Mouse (Mus musculus) heart, embryonic 13.5 days (tissue): Measurements from ENCODE around the gene Dock2. TPM values are rescaled to one million over a fixed set of nuclear protein-coding genes. Genes with fewer than 3 reads are reported as not detected.

Experiments used
- ATAC-seq: fragments of 200-750 bp; cut with Nextera tagmentation; 2 replicates; pipeline ENCODE4 v1.8.0; 2017; ENCODE audit warnings: moderate TSS enrichment; ENCODE audit not compliant: insufficient number of reproducible peaks, low FRiP score, low TSS enrichment; ENCODE audit errors: extremely low read depth
- H3K27ac ChIP-seq: fragments of 300-500 bp; sonication (generic); replicated peaks from 2 replicates; pipeline ENCODE4 v1.5.1; 2015; ENCODE audit warnings: moderate library complexity, mild to moderate bottlenecking, inconsistent platforms
- H3K27me3 ChIP-seq: fragments of 300-500 bp; sonication (generic); replicated peaks from 2 replicates; pipeline ENCODE4 v1.6.1; 2015; ENCODE audit warnings: mild to moderate bottlenecking, inconsistent platforms
- H3K36me3 ChIP-seq: fragments of 300-500 bp; sonication (generic); 2 replicates; pipeline ENCODE4 v1.6.1; 2015; ENCODE audit warnings: mild to moderate bottlenecking, inconsistent platforms
- H3K4me1 ChIP-seq: fragments of 300-500 bp; sonication (generic); 2 replicates; pipeline ENCODE4 v1.6.1; 2015; ENCODE audit warnings: inconsistent platforms
- H3K4me2 ChIP-seq: fragments of 300-500 bp; sonication (generic); 2 replicates; pipeline ENCODE4 v1.6.1; 2015; ENCODE audit warnings: inconsistent platforms, mild to moderate bottlenecking, moderate library complexity
- H3K4me3 ChIP-seq: fragments of 300-500 bp; sonication (generic); 2 replicates; pipeline ENCODE4 v1.5.1; 2015; ENCODE audit warnings: moderate library complexity, mild to moderate bottlenecking, inconsistent platforms
- H3K9ac ChIP-seq: fragments of 300-500 bp; sonication (generic); 2 replicates; pipeline ENCODE4 v1.6.1; 2015; ENCODE audit warnings: inconsistent platforms, mild to moderate bottlenecking, moderate library complexity
- H3K9me3 ChIP-seq: fragments of 300-500 bp; sonication (generic); 2 replicates; pipeline ENCODE4 v1.6.1; 2016; ENCODE audit warnings: inconsistent platforms
- WGBS: fragments of 180-500 bp; shearing (Covaris S2); methylation state at CpG from one replicate; pipeline ENCODE4 v1.1.7; 2015; ENCODE audit warnings: mixed read lengths; 5-methylcytosine and 5-hydroxymethylcytosine counted together
- polyA plus RNA-seq: library from polyadenylated mRNA; unstranded; fragments of >200 nt; fragmentation: Nextera tagmentation; extraction: Ambion mirVana; gene quantifications from 2 replicates; pipeline ENCODE4 v1.2.1, GENCODE M21; 2015

The Dock2 gene
- polyA plus RNA-seq, 1 experiment from 2014 or later: 0.80 TPM

GRCm38 (mm10) chr11:34276363-34277046 lies 507.2 kb downstream of the Dock2 start:
- Histone ChIP-seq H3K9ac (no peak overlapping the region), H3K27ac (no peak overlapping the region), H3K9me3 (no peaks in the 10 kb centered on the region), H3K36me3 (no peaks in the 10 kb centered on the region), H3K4me2 (no peak overlapping the region), H3K4me1 (no peaks in the 10 kb centered on the region), H3K4me3 (no peak overlapping the region), H3K27me3 (no peaks in the 10 kb centered on the region)
- ATAC-seq: no peak
- 74% methylated on average over 14 of the region's 14 CpGs for WGBS

- Histone ChIP-seq H3K9me3 (no peaks in the 10 kb centered on the region), H3K4me2 (no peak overlapping the region), H3K9ac (no peak overlapping the region), H3K27me3 (no peaks in the 10 kb centered on the region), H3K36me3 (no peaks in the 10 kb centered on the region), H3K4me1 (no peaks in the 10 kb centered on the region), H3K27ac (no peak overlapping the region), H3K4me3 (no peak overlapping the region)
- ATAC-seq: no peak
- 47% methylated on average over 2 of the region's 2 CpGs for WGBS
These were observed 507.8 kb downstream of the Dock2 start for GRCm38 (mm10) chr11:34275941-34276340.

GRCm38 (mm10) chr11:34272016-34272415 lies 511.7 kb downstream of the Dock2 start:
- no peak for ATAC-seq
- Histone ChIP-seq H3K4me2 (no peak overlapping the region), H3K27ac (no peak overlapping the region), H3K9me3 (no peaks in the 10 kb centered on the region), H3K4me3 (no peak overlapping the region), H3K27me3 (no peaks in the 10 kb centered on the region), H3K36me3 (no peaks in the 10 kb centered on the region), H3K9ac (no peak overlapping the region), H3K4me1 (no peaks in the 10 kb centered on the region)
- WGBS: 72% methylated on average over 10 of the region's 10 CpGs

GRCm38 (mm10) chr11:34264099-34264498 lies 519.6 kb downstream of the Dock2 start:
- H3K4me2 ChIP-seq: no peak overlapping the region
- ATAC-seq: no peak
- no peak overlapping the region for H3K27ac ChIP-seq
- H3K9me3 ChIP-seq: no peaks in the 10 kb centered on the region
- no peak overlapping the region for H3K4me3 ChIP-seq
- no peaks in the 10 kb centered on the region for H3K36me3 ChIP-seq
- H3K9ac ChIP-seq: no peak overlapping the region
- H3K4me1 ChIP-seq: no peaks in the 10 kb centered on the region
- no peaks in the 10 kb centered on the region for H3K27me3 ChIP-seq
- WGBS: 83% methylated on average over 1 of the region's 1 CpGs

GRCm38 (mm10) chr11:34258849-34259469 lies 524.7 kb downstream of the Dock2 start:
- no peak overlapping the region for H3K27ac ChIP-seq
- no peak overlapping the region for H3K4me2 ChIP-seq
- no peak overlapping the region for H3K9ac ChIP-seq
- WGBS: 72% methylated on average over 12 of the region's 12 CpGs
- no peak overlapping the region for H3K4me3 ChIP-seq
- ATAC-seq: no peak
- no peaks in the 10 kb centered on the region for H3K4me1 ChIP-seq
- no peaks in the 10 kb centered on the region for H3K36me3 ChIP-seq
- H3K27me3 ChIP-seq: no peaks in the 10 kb centered on the region
- H3K9me3 ChIP-seq: no peaks in the 10 kb centered on the region

GRCm38 (mm10) chr11:34257548-34258189 lies 526.0 kb downstream of the Dock2 start:
- no peak overlapping the region for H3K4me2 ChIP-seq
- WGBS: 83% methylated on average over 11 of the region's 11 CpGs
- no peaks in the 10 kb centered on the region for H3K9me3 ChIP-seq
- H3K27me3 ChIP-seq: no peaks in the 10 kb centered on the region
- H3K4me1 ChIP-seq: no peaks in the 10 kb centered on the region
- no peak for ATAC-seq
- no peak overlapping the region for H3K4me3 ChIP-seq
- H3K27ac ChIP-seq: no peak overlapping the region
- no peaks in the 10 kb centered on the region for H3K36me3 ChIP-seq
- no peak overlapping the region for H3K9ac ChIP-seq

- Histone ChIP-seq H3K4me3 (no peak overlapping the region), H3K4me2 (no peak overlapping the region), H3K27me3 (no peaks in the 10 kb centered on the region), H3K4me1 (no peaks in the 10 kb centered on the region), H3K9ac (no peak overlapping the region), H3K9me3 (no peaks in the 10 kb centered on the region), H3K27ac (no peak overlapping the region), H3K36me3 (no peaks in the 10 kb centered on the region)
- WGBS: 29% methylated on average over 6 of the region's 6 CpGs
- ATAC-seq: no peak
These were observed 540.7 kb downstream of the Dock2 start for GRCm38 (mm10) chr11:34242979-34243378.

- no peaks in the 10 kb centered on the region for H3K36me3 ChIP-seq
- no peak for ATAC-seq
- H3K27me3 ChIP-seq: no peaks in the 10 kb centered on the region
- no peak overlapping the region for H3K9ac ChIP-seq
- WGBS: 85% methylated on average over 1 of the region's 1 CpGs
- H3K4me1 ChIP-seq: no peaks in the 10 kb centered on the region
- H3K4me2 ChIP-seq: no peak overlapping the region
- H3K27ac ChIP-seq: no peak overlapping the region
- H3K9me3 ChIP-seq: no peaks in the 10 kb centered on the region
- H3K4me3 ChIP-seq: no peak overlapping the region
These were observed 543.4 kb downstream of the Dock2 start for GRCm38 (mm10) chr11:34240252-34240651.

- Histone ChIP-seq H3K36me3 (no peaks in the 10 kb centered on the region), H3K9ac (no peak overlapping the region), H3K4me3 (no peak overlapping the region), H3K27ac (no peak overlapping the region), H3K27me3 (no peaks in the 10 kb centered on the region), H3K4me1 (no peaks in the 10 kb centered on the region), H3K4me2 (no peak overlapping the region), H3K9me3 (no peaks in the 10 kb centered on the region)
- ATAC-seq: no peak
- WGBS: 70% methylated on average over 2 of the region's 2 CpGs
These were observed 544.0 kb downstream of the Dock2 start for GRCm38 (mm10) chr11:34239691-34240090.

- no peaks in the 10 kb centered on the region; the same call in 1 of the 2 replicates for H3K27me3 ChIP-seq
- 81% methylated on average over 6 of the region's 6 CpGs for WGBS
- H3K36me3 ChIP-seq: no peaks in the 10 kb centered on the region
- no peaks in the 10 kb centered on the region for H3K9me3 ChIP-seq
- ATAC-seq: no peak
- no peaks in the 10 kb centered on the region for H3K4me1 ChIP-seq
- no peak overlapping the region for H3K4me3 ChIP-seq
- no peak overlapping the region for H3K9ac ChIP-seq
- H3K27ac ChIP-seq: no peak overlapping the region
- H3K4me2 ChIP-seq: no peak overlapping the region
These were observed 546.8 kb downstream of the Dock2 start for GRCm38 (mm10) chr11:34236885-34237284.

GRCm38 (mm10) chr11:34236091-34236759 lies 547.5 kb downstream of the Dock2 start:
- Histone ChIP-seq H3K9me3 (no peaks in the 10 kb centered on the region), H3K9ac (no peak overlapping the region), H3K36me3 (no peaks in the 10 kb centered on the region), H3K27ac (no peak overlapping the region), H3K4me3 (no peak overlapping the region), H3K27me3 (no peaks in the 10 kb centered on the region; the same call in 1 of the 2 replicates), H3K4me2 (no peak overlapping the region), H3K4me1 (no peaks in the 10 kb centered on the region)
- no peak for ATAC-seq
- WGBS: 47% methylated on average over 5 of the region's 5 CpGs
